Mouse (Mus musculus) bone marrow, adult 2 months (tissue): ENCODE measurements around the gene Ldb2.

Experiments
- CTCF ChIP-seq: fragments of 200-500 bp; IDR thresholded peaks from 2 replicates; pipeline ENCODE4 v1.5.1; 2011; ENCODE audit warnings: low read length, control low read depth; ENCODE audit not compliant: control insufficient read depth, insufficient read depth
- POLR2A ChIP-seq: fragments of 200-500 bp; IDR thresholded peaks from 2 replicates; pipeline ENCODE4 v1.6.1; 2011; ENCODE audit warnings: low read depth, mild to moderate bottlenecking, control low read depth, low read length, borderline replicate concordance; ENCODE audit not compliant: control insufficient read depth

- TF ChIP-seq CTCF, result no peak
- no peak for TF ChIP-seq POLR2A
These were observed 72.7 kb downstream of the Ldb2 start for GRCm38 (mm10) chr5:44726546-44727476.
